Mouse (Mus musculus) heart, postnatal 25 days (tissue): ENCODE measurements around the gene Spata13. TPM values are rescaled to one million over a fixed set of nuclear protein-coding genes. Genes with fewer than 3 reads are reported as not detected.

Experiments used
- DNase-seq: peaks from one replicate; pipeline ENCODE4 v3.0.0; 2022; ENCODE audit warnings: low spot score
- intact Hi-C: fragments of 180-260 bp; cut with DNase I; formaldehyde crosslinking; loops from one replicate; pipeline ENCODE4 v1.15.1; 2025
- total RNA-seq, 2 experiments: library from RNA; stranded (reverse); gene quantifications; 2 replicates each; pipeline ENCODE4 v1.2.3; 2021

Spata13 gene
- total RNA-seq, 2 experiments from 2014 or later: 17.3 to 18.2 TPM

DNA sequence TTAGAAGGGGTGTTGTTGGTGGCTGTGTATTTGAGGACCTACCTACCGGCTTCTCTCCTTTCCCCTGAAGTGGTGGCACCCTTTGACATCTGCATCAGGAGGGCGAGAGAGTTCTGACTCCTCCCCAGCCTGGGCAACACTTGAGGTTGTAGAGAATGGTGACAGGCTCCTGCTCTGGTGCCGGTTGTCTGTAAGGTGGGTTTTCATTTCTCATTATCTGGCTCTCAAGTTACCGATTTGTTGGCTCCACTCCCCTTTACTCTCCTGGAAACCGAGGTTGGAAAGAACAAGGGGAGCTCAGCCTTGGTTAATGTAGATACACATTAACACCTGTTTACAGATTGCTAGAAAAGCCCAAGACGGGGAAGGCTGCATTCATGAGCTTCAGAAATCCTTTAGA lies 31.5 kb downstream of the Spata13 start:
- intact Hi-C loops: no loop called here
- DNase-seq: no peak

DNA sequence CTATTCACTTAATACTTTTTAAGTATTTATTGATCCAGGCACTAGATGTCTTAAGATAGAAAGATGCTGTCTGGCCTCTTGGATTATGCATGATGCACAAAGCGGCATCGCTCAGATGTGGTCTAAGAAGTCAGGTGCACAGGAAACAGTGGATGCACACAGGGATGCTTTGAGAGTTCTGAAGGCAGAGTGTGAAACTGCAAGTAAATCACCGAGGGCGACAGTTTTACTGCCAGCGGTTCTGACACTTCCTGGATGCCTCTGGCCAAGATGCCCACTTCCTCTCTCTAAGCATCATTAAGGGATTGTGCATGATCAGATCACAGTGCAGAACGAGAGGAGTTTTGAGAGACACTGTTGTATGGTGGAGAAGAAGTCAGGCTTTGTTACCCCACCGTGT lies 32.5 kb downstream of the Spata13 start:
- intact Hi-C loops: no loop called here
- no peak for DNase-seq

- no peak for DNase-seq
- intact Hi-C loops: no loop called here
These were observed 36.4 kb downstream of the Spata13 start for GRCm38 (mm10) chr14:60670191-60670590.

DNA sequence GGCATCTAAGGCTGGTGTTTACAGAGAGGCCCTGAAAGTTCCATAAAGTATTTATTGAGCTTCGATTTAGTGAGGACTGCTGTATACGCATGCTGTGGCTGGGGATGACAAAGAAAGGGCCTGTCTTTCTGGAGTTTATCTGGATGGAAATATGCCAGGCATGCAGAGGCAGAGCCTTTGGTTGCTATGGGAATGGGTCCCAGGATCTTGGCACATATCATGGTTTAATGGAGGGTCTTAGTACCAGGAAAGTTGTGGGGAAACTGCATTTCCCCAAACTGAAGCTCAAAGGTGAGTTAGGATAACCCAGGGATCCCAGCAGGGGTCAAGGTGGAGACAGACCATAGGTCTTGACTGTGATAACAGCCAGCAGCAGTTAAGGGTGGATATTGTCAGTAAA lies 37.7 kb downstream of the Spata13 start:
- intact Hi-C loops: no loop called here
- DNase-seq: no peak

DNA sequence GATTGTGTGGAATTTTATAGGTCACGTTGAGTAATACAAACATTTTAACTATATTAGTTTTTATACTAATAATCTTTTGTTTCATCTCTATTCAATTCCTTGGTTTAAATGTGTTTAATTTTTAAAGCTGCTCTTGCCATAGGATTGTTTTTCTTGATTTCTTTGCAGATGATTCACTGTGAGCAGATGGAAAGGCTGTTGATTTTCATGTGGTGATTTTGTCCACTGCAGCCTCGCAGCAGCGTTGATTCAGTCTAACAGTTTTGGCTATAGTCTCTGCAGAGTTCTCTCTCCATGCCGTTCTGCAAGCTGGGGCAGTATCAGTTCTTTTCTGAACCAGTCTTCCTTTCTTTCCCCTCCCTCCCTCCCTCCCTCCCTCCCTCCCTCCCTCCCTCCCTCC lies 41.9 kb downstream of the Spata13 start:
- intact Hi-C loops: no loop called here
- no peak for DNase-seq

DNA sequence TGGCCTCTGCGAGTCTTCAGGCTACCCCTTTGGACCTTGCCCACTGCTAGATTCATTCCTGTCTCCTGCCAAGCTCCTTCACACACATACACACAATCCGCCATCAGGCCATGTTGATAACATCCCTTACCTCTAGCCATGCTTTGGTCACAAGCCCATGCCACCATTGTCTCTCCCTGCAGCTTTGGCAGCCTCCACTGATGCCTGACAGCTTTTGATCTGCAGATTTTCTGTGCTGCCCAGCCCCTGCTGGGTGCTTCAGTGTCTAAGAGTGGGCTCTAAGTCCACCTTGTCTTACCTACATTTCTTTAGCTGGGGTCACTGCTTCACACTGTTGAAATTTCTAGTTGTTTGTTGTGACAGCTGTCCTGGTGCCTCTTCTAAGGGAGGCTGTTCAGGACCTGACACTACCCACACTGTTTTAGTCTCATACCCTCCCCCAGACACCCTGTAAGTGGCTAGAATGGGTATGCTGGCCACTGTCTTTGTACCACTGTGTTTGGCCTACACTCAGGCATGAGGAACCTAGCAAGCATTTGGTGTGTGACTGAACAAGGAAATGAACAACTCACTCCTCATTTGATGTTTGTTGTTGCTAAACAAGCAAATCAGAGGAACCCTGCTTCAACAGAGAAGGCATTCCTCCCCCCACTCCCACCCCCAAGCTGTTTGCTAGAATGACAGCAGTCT lies 43.0 kb downstream of the Spata13 start:
- no peak for DNase-seq
- intact Hi-C loops: no loop called here

DNA sequence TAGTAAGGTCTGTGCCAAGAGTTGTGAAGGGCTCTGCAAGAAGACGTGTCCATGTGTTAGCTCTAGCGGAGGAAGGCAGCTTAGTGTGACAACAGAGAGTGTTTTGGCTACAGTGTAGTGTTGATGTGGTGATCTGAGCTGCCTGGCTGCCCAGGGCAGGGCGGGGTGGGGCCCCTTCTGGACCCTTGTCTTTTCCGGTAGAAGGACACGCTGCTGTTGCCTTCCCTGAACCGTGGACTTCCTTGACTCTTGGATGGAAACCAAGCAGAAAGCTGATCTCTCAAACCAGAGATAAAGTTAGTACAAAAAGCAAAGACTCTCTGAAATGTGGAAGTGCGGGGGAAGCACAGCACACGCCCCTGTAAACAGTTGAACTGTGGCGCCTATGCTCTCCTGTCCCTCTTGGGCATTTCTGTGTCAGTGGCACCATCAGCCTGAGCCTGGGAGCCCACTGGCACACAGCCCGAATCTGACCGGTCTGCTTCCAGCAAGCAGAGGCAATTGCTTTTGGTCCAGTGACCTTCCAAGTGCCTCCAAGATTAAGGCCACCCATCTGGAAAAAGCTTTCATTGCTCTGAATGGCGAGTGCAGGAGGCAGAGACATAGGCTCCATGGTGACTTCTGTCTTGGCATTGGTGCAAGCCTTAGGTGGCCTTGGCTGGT lies 48.7 kb downstream of the Spata13 start:
- DNase-seq: peak; percentile 64
- intact Hi-C loops: loop anchor here (2.0 kb wide), 1 partner anchor 46 kb away; no protein-coding TSS in a partner anchor

DNA sequence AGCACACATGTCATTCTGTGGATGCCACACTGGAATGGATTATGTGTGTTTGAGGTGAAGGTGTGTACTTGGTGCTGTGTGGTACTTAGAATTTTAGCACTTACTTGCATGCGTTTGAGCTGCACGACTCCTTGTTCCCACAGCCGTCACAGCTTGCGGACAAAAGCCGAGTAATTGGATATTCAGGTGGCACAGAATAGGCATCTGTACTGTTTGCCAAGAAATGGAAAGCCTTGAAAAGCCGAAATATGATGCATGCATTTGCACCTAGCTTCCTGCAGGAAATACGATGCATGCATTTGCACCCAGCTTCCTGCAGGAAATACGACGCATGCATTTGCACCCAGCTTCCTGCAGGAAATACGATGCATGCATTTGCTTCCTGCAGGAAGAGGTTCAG lies 50.2 kb downstream of the Spata13 start:
- DNase-seq: no peak
- intact Hi-C loops: loop anchor here (2.0 kb wide), 1 partner anchor 47 kb away; no protein-coding TSS in a partner anchor

DNA sequence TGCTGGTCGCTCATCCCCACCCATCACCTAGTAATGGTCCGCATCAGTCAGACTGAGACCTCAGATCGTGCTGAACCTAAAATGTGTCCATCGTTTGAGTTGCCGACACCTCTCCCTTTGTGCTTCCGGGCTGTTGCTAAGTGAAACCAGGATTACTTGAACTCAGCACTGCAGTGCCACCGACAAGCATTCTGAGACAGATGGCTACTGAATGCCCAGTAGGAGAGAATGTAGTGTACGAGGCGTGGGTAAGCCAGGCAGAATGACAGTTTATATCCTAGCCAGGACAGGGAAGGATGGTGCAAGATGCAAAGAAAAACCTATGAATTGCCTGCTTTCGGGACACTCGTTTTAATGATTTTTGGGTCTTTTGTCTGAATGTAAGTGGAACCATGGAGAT lies 52.9 kb downstream of the Spata13 start:
- DNase-seq: no peak
- intact Hi-C loops: loop anchor here (5.0 kb wide), 1 partner anchor 94 kb away; no protein-coding TSS in a partner anchor

DNA sequence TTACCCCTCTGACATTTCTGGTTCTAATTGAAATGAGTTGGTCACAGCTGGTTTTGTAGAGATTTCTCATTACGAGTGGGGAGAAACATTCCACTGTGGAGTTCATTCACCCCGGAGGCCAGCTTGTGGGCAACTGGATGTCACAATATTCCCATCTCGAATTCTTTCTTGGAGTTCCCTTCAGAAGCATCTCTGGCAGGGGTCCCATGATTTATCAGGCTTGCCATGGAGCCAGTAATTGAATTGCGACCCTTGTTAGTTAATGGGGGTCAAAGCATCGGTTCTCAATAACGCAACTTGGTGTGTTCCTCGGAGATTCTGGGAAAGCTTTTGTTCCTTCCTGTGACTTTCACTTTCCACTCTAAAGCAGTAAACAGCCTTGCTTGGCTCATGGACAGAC lies 53.4 kb downstream of the Spata13 start:
- no peak for DNase-seq
- intact Hi-C loops: loop anchor here (5.0 kb wide), 1 partner anchor 95 kb away; no protein-coding TSS in a partner anchor

DNA sequence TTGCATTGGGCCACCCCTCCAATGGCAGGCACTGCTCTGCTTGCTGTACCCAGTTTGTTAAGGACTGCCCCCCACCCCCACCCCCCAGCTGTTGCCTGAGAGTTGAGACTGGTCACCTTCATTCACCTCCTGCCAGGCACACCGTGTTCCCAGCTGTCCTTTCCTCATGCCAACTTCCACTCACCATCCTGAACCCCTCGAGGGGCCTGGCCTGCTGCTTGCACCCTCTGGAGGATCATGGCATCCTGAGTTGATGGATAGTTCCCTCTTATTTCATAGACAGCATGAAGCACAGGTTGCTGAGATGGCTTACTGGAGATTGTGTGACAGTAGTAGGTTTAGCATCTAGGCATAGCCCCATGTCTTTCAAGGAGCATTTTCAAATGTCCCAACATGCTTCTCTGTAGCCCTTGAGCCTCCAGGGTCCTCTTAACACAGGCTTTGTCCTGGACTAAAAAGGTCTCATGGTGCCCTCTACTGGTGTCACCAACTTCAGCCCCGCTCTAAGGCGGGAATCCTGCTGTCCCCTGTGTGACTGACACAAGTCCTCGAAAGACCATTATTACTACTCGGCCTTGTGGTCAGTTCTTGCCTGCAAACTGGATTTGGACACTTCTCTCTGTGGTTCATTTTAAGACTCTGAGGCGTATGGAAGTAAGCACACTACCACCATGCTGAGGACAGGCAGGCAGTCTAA lies 54.9 kb downstream of the Spata13 start:
- intact Hi-C loops: loop anchor here (2.0 to 5.0 kb wide), 2 partner anchors 96 to 164 kb away; no protein-coding TSS in a partner anchor
- no peak for DNase-seq

DNA sequence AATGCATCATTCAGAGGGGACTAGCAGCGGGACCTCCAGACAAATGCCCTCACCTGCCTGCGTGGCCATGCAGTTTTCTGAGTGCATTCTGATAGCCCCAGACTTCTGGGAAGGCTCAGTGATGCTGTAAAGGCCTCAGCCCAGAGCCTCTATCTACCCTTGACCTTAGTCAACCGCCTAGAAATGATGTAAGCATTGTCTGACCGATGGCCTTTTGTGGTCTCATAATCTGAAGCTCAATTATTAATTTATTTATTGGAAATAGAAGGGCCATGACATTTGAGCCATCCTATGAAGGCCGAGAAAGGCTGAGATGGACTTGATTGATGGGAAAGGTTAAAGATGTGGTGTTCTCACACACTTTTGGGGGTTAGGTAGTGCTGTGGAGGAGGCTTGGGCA lies 56.0 kb downstream of the Spata13 start:
- DNase-seq: no peak
- intact Hi-C loops: loop anchor here (2.0 to 5.0 kb wide), 2 partner anchors 97 to 165 kb away; no protein-coding TSS in a partner anchor

GRCm38 (mm10) chr14:60690631-60691030 lies 56.8 kb downstream of the Spata13 start:
- intact Hi-C loops: no loop called here
- no peak for DNase-seq

DNA sequence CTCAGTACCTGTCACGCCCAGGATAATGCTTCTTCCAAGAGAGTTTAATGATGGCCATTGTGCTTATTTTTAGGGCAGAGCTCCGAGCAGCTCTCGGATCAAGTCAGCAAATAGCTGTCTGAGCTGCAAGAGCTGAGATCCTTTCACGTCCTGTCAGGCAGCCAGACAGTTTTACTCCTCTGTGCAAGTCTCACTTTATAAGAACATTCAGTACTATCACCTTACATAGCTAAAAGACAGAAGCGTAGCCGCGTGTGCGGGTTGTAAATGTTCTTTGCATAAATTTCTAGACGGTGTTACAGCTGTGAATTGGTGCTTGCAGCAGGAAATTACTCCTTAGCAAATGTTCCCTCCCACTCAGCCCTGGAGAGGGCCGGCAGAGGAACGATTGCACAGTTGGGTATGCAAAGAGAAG lies 59.3 kb downstream of the Spata13 start:
- intact Hi-C loops: loop anchor here (1.0 kb wide), 1 partner anchor 168 kb away; no protein-coding TSS in a partner anchor
- DNase-seq: no peak

- no peak for DNase-seq
- intact Hi-C loops: loop anchor here (1.0 to 2.0 kb wide), 2 partner anchors 168 to 1089 kb away; no protein-coding TSS in a partner anchor
These were observed 59.9 kb downstream of the Spata13 start for GRCm38 (mm10) chr14:60693666-60694065.

DNA sequence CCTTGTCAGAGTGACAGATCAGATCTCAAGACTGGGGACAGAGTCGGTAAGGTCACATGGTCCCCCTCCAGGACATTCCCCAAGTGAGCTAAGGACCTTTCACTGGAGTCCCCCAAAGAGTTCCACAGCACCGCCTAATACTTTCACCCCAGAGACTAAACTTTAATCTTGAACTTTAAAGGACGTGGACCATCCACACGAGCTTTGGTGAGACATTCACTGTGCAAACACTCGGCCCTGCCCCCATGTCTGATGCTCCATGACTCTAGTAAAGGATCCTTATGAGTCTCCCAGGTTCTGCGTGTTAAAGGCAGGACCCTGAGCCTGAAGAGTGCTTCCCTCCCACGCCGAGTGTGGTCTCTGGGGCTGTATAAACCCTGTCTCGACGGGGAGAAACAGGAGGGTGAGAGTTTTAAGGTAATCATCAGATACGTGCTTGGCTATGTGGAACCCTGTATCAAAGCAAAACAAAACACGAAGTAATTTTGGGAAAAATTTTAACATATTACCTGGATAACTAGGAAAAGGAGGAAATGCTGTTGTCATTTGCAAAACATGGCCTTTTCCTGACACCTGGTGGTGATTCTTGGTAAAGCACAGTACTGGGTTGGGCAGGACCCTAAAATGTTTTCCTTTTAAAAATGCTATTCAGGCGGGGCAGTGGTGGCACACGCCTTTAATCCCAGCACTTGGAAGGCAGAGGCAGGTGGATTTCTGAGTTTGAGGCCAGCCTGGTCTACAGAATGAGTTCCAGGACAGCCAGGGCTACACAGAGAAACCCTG lies 60.6 kb downstream of the Spata13 start:
- no peak for DNase-seq

GRCm38 (mm10) chr14:60697351-60697750 lies 63.5 kb downstream of the Spata13 start:
- intact Hi-C loops: no loop called here
- no peak for DNase-seq

More for the DNA sequence above, 60.6 kb downstream of the Spata13 start:
- intact Hi-C loops: loop anchor here (2.0 kb wide), 1 partner anchor 1090 kb away; no protein-coding TSS in a partner anchor

- DNase-seq: no peak
- intact Hi-C loops: no loop called here
These were observed 65.2 kb downstream of the Spata13 start for GRCm38 (mm10) chr14:60698980-60699379.

DNA sequence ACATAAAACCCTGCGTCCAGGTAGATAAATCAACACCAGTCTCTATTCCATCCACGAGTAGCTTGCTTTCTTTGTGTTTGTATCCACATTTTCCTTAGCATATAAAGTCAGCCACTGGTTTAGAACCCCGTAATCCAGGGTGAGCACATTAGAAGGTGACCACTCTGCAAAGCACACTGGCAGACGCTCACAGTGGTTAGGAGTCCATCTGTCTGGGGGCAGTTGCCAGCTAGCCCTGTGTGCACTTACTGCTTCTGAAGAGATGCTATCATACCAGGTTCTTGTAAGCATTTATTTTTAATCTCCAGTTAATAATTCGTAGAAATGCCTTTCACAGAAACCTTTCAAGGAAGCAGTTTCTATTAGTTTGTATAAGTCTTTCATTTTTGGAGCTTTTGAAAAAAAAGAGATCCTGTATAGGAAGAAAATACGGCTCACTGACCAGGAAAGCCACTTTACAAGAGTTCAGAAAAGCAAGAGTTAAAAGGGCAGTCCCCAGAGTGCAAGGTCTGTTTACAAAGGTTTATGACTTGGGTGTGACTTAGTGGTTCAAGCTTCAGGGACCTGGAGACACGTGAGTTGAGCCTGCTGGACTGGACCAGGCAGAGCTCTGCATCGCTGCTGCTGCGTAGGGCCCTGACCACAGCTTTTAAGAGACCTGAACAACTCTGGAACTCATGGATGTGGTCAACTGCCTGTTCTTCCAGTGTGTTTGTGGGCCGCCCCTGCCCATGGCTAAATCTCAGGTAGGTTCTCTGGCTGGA lies 68.8 kb downstream of the Spata13 start:
- no peak for DNase-seq
- intact Hi-C loops: no loop called here
